Mouse (Mus musculus) liver, embryonic 11.5 days (tissue): ENCODE results near the gene Slc16a5. TPM values are rescaled to one million over a fixed set of nuclear protein-coding genes. Genes with fewer than 3 reads are reported as not detected.
"Not testable (repeated sequence)": the region's sequence is repeated elsewhere in the genome, so short reads cannot be mapped to it uniquely, and the experiment has no call there.

Experiments
- ATAC-seq: fragments of 200-750 bp; cut with Nextera tagmentation; replicated peaks from 2 replicates; pipeline ENCODE4 v1.8.0; 2017; ENCODE audit warnings: moderate number of reproducible peaks, mild to moderate bottlenecking, moderate TSS enrichment, moderate library complexity; ENCODE audit not compliant: low FRiP score
- DNase-seq: peaks from one replicate; pipeline ENCODE4 v3.0.0-alpha.2; 2017; ENCODE audit warnings: low spot score
- H3K27ac ChIP-seq: fragments of 300-500 bp; sonication (generic); 2 replicates; pipeline ENCODE4 v1.5.1; 2014; ENCODE audit warnings: mild to moderate bottlenecking, low read depth, low read length, control low read depth
- H3K27me3 ChIP-seq: fragments of 300-500 bp; sonication (generic); replicated peaks from 2 replicates; pipeline ENCODE4 v1.6.1; 2014; ENCODE audit warnings: low read length, mixed read lengths; ENCODE audit not compliant: control insufficient read depth, insufficient read depth
- H3K36me3 ChIP-seq: fragments of 300-500 bp; sonication (generic); 2 replicates; pipeline ENCODE4 v1.6.1; 2014; ENCODE audit warnings: mild to moderate bottlenecking, low read length, moderate library complexity, mixed read lengths; ENCODE audit not compliant: control insufficient read depth, insufficient read depth
- H3K4me1 ChIP-seq: fragments of 300-500 bp; sonication (generic); replicated peaks from 2 replicates; pipeline ENCODE4 v1.6.1; 2014; ENCODE audit warnings: low read length, mixed read lengths; ENCODE audit not compliant: control insufficient read depth, insufficient read depth
- H3K4me2 ChIP-seq: fragments of 300-500 bp; sonication (generic); 2 replicates; pipeline ENCODE4 v1.6.1; 2014; ENCODE audit warnings: mild to moderate bottlenecking, control low read depth, moderate library complexity
- H3K4me3 ChIP-seq: fragments of 300-500 bp; sonication (generic); 2 replicates; pipeline ENCODE4 v1.5.1; 2014; ENCODE audit warnings: low read depth, low read length, control low read depth
- H3K9ac ChIP-seq: fragments of 300-500 bp; sonication (generic); 2 replicates; pipeline ENCODE4 v1.6.1; 2014; ENCODE audit warnings: low read depth, low read length, control low read depth
- H3K9me3 ChIP-seq: fragments of 300-500 bp; sonication (generic); 2 replicates; pipeline ENCODE4 v1.6.1; 2016; ENCODE audit warnings: low read length, inconsistent platforms, mixed read lengths; ENCODE audit not compliant: control insufficient read depth
- WGBS: fragments of 180-500 bp; shearing (Covaris S2); extraction: QIAGEN DNeasy Blood & Tissue Kit; methylation state at CpG from one replicate; pipeline ENCODE4 v1.1.7; 2014; 5-methylcytosine and 5-hydroxymethylcytosine counted together
- polyA plus RNA-seq: library from polyadenylated mRNA; unstranded; fragments of >200 nt; fragmentation: Nextera tagmentation; extraction: Ambion mirVana; gene quantifications from 2 replicates; pipeline ENCODE4 v1.2.1, GENCODE M21; 2014

The Slc16a5 gene
- polyA plus RNA-seq, 1 experiment from 2014 or later: not detected

DNA sequence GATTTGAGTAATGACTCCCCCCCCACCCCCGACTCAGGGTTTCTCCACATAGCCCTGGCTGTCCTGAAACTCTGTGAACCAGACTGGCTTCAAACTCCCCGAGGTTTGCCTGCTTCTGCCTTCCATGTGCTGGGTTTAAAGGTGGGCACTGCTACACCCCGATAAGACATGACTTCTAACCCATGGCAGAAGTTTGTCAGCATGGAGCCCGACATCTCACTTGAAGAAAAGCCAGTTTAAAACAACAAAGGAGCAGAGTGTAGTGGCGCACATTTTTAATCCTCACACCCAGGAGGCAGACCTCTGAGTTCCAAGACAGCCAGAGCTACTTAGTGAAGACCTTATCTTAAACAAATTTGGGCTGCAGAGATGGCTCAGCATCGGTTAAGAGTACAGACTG, 30.1 kb downstream of the Slc16a5 start:
- Histone ChIP-seq H3K4me1 (peaks cover 16% of the 10 kb centered on the region), H3K27me3 (no peaks in the 10 kb centered on the region), H3K36me3 (peaks cover 12% of the 10 kb centered on the region), H3K9me3 (no peaks in the 10 kb centered on the region), H3K4me2 (peak overlapping the region; percentile 79), H3K9ac (peak overlapping the region; percentile 73; the same call in 1 of the 2 replicates), H3K4me3 (peak overlapping the region; percentile 65), H3K27ac (no peak overlapping the region)
- 29% methylated on average over 6 of the region's 6 CpGs for WGBS
- DNase-seq (no peak), ATAC-seq (0 out of 2 replicates have a peak, but pooled peaks have one; percentile 21)

DNA sequence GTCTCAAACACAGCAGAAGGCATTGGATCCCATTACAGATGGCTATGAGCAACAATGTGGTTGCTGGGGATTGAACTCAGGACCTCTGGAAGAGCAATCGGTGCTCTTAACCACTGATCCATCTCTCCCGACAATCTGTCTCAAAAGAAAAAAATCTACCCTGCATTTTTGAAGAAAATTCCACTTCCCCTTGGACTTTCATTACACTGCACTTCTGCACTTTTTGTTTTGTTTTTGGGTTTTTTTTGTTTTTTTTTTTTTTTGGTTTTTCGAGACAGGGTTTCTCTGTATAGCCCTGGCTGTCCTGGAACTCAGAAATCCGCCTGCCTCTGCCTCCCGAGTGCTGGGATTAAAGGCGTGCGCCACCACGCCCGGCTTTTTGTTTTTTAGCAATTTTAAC, 34.3 kb downstream of the Slc16a5 start:
- not testable (repeated sequence) for H3K27ac ChIP-seq, H3K9me3 ChIP-seq, H3K27me3 ChIP-seq, H3K4me1 ChIP-seq, H3K9ac ChIP-seq, H3K4me2 ChIP-seq, H3K4me3 ChIP-seq, ATAC-seq, DNase-seq
- WGBS: 85% methylated on average over 9 of the region's 9 CpGs
- peaks cover 37% of the 10 kb centered on the region for H3K36me3 ChIP-seq

DNA sequence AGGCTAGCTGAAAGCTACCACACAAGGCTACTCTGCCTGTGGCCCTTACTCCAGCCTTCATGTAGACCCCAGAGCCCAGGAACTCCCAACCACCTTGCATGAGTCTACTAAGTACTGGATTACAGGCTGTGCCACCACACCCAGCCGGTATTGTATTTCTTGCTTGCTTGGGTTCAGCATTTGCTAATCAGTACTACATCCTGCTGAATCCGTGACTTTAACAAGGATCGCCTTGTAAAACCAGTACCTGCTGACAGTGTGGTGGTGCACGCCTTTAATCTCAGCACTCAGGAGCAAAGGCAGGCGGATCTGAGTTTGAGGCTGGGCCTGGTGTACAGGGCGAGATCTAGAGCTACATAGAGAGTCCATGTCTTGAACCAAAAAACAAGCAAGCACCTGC, 40.4 kb downstream of the Slc16a5 start:
- Histone ChIP-seq H3K27ac (no peak overlapping the region), H3K36me3 (peaks cover 48% of the 10 kb centered on the region), H3K27me3 (no peaks in the 10 kb centered on the region), H3K9me3 (no peaks in the 10 kb centered on the region), H3K4me1 (peaks cover 18% of the 10 kb centered on the region), H3K9ac (no peak overlapping the region), H3K4me3 (no peak overlapping the region), H3K4me2 (no peak overlapping the region)
- ATAC-seq (no peak), DNase-seq (no peak)
- WGBS: 95% methylated on average over 6 of the region's 6 CpGs

DNA sequence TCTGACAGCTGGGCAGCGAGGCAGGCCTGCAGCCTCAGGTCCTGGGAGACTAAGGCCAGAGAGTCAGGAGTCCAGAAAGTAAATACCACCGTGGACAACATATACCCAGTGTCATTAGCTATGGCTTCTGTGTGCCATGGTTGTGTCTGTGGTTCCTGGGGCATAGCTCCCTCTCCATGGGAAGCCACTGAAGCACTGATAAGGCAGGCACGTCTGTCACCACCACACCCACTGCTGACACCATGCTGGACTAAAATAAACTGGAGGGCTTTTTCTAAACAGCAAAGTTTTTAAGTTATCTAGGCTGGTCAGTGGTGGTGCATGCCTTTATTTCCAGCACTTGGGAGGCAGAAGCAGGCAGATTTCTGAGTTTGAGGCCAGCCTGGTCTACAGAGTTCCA, 44.3 kb downstream of the Slc16a5 start:
- ATAC-seq (peak; percentile 74), DNase-seq (no peak)
- H3K4me1 ChIP-seq: peaks cover 54% of the 10 kb centered on the region
- peak overlapping the region; percentile 3; the same call in 1 of the 2 replicates for H3K4me3 ChIP-seq
- H3K9ac ChIP-seq: 0 out of 2 replicates have a peak overlapping the region, but pooled peaks have one; percentile 21
- H3K36me3 ChIP-seq: peaks cover 23% of the 10 kb centered on the region
- H3K9me3 ChIP-seq: no peaks in the 10 kb centered on the region
- no peaks in the 10 kb centered on the region for H3K27me3 ChIP-seq
- 59% methylated on average over 3 of the region's 3 CpGs for WGBS
- H3K4me2 ChIP-seq: peak overlapping the region; percentile 51
- peak overlapping the region; percentile 74; the same call in 1 of the 2 replicates for H3K27ac ChIP-seq

DNA sequence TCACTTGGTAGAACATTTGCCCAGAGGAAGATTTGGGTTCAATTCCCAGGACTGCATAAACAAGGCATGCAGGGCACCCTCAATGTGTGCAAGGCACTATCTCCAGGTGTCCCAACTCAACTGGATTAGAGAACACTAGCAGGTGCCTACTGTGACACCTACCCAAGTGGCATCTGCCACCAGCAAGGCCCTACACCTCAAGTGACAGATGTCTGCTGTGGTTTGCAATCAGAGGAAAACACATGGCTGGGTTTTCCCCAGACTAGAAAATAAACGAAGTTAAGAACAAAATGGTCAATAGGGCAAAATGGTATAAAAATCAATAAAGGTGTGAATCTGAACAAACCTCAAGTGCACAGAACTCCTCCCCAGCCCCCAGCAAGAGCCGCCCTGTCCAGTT, 45.8 kb downstream of the Slc16a5 start:
- no peak for ATAC-seq
- DNase-seq: no peak
- Histone ChIP-seq H3K4me3 (no peak overlapping the region), H3K4me1 (peaks cover 68% of the 10 kb centered on the region), H3K9ac (peak overlapping the region; percentile 20; the same call in 1 of the 2 replicates), H3K27ac (peak overlapping the region; percentile 74), H3K27me3 (no peaks in the 10 kb centered on the region), H3K4me2 (peak overlapping the region; percentile 51), H3K36me3 (peaks cover 11% of the 10 kb centered on the region; the same call in 1 of the 2 replicates), H3K9me3 (no peaks in the 10 kb centered on the region)
- WGBS: 47% methylated on average over 2 of the region's 2 CpGs

DNA sequence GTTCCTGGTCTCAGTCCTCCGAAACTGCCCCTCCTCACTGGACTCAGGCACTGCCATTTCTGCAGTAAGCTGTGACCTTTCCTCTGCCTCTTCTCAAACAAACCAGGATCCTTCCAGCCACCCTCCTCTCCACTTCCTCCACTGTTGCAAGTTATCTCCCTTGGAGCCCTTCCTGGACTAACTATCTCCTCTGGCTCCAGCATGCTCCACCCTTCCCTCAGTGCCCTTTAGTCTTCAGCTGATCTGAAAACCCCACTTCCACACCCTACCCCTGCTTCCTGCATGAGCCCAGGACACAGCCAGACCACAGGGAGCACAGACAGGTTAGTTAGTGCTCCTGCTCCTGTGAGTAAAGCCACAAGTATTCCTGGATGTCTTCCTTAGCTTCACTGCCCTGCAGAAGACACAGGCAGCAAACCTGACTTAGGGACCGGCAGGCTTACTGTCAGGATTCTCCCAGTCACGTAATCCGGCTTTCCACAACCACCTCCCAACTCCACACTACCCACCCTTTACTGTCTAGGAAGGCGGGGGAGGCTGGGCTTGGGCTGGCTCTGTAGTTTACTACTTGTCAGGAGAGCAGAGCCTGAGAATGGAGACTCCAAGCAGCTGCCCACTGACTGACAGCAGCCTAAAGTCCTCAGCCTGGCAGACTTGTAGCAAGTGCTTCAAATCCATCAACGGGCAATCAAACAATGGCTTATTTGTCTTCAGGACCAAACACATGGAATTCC, 47.7 kb downstream of the Slc16a5 start:
- peak overlapping the region; percentile 91 for H3K27ac ChIP-seq
- peak overlapping the region; percentile 99 for H3K4me3 ChIP-seq
- peaks cover 70% of the 10 kb centered on the region for H3K4me1 ChIP-seq
- 29% methylated on average over 6 of the region's 6 CpGs for WGBS
- peaks cover 5% of the 10 kb centered on the region; the same call in 1 of the 2 replicates for H3K36me3 ChIP-seq
- H3K4me2 ChIP-seq: peak overlapping the region; percentile 87
- ATAC-seq: 0 out of 2 replicates have a peak, but pooled peaks have one; percentile 15
- H3K9ac ChIP-seq: peak overlapping the region; percentile 47
- no peaks in the 10 kb centered on the region for H3K27me3 ChIP-seq
- no peak for DNase-seq
- no peaks in the 10 kb centered on the region for H3K9me3 ChIP-seq

DNA sequence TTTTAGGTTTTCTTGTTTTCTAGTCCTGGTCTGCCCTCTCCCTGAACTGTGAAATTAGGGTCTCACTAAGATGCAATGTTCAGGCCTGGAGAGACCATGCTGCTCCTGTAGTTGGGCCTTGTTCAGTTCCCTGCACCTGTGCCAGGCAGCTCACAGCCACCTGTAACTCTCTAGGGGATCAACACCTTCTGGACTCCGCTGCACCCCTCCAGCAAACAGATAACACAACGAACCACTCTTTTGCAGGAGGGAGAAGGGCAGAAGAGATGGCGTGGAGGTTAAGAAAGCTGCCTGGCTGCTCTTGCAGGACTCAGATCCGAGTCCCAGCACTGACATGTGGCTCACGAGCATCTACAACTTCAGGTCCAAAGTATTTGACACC, 48.2 kb downstream of the Slc16a5 start:
- Histone ChIP-seq H3K27me3 (no peaks in the 10 kb centered on the region), H3K4me1 (peaks cover 72% of the 10 kb centered on the region), H3K4me3 (peak overlapping the region; percentile 99), H3K4me2 (peak overlapping the region; percentile 87), H3K36me3 (peaks cover 5% of the 10 kb centered on the region; the same call in 1 of the 2 replicates), H3K9me3 (no peaks in the 10 kb centered on the region), H3K27ac (peak overlapping the region; percentile 91), H3K9ac (peak overlapping the region; percentile 47)
- no peak for ATAC-seq
- 39% methylated on average over 5 of the region's 5 CpGs for WGBS
- no peak for DNase-seq

DNA sequence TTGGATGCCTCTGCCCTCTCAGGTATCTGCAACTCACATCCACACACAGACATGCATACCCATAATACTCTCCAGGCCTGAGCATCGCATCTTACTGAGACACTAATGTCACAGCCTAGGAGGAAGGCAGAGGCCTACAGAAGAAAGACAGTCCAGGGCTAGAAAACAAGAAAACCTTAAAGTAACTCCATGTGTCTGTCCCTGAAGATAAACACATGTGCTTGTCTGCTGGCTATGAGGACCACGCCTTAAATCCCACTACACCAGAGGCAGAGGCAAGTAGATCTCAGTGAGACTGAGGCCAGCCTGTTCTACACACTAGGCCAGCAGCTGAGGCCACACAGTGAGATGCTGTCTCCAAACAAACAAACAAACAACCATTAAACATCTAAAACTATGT, 48.8 kb downstream of the Slc16a5 start:
- ATAC-seq: peak; percentile 55
- no peak for DNase-seq
- peak overlapping the region; percentile 87 for H3K4me2 ChIP-seq
- peaks cover 67% of the 10 kb centered on the region for H3K4me1 ChIP-seq
- peaks cover 5% of the 10 kb centered on the region; the same call in 1 of the 2 replicates for H3K36me3 ChIP-seq
- H3K27me3 ChIP-seq: no peaks in the 10 kb centered on the region
- WGBS: 33% methylated on average over 2 of the region's 2 CpGs
- H3K27ac ChIP-seq: peak overlapping the region; percentile 91
- H3K4me3 ChIP-seq: peak overlapping the region; percentile 99
- peak overlapping the region; percentile 47 for H3K9ac ChIP-seq
- no peaks in the 10 kb centered on the region for H3K9me3 ChIP-seq

DNA sequence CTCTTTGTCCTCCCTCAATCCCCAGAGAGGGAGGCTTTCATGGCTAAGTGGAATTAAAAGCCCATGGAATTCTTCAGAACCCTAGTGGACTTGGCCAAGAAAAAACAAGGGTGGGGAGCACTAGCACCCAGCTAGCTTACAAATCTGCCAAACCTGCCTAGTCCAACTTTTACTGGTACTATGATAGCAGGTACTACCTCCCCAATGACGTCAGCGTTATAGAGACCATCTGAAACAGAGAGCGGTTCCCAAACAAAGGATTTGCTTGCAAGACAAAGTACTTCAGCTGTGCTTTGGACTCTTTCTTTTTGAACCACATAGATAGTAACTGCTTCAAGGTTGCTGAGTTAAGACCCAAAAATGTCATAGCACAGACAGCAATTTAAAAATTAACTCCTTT, 49.7 kb downstream of the Slc16a5 start:
- no peak for ATAC-seq

More for the DNA sequence above, 49.7 kb downstream of the Slc16a5 start:
- Histone ChIP-seq H3K4me2 (peak overlapping the region; percentile 87), H3K9ac (peak overlapping the region; percentile 99), H3K4me1 (peaks cover 60% of the 10 kb centered on the region), H3K4me3 (peak overlapping the region; percentile 99), H3K36me3 (peaks cover 5% of the 10 kb centered on the region; the same call in 1 of the 2 replicates), H3K27ac (peak overlapping the region; percentile 91), H3K27me3 (no peaks in the 10 kb centered on the region), H3K9me3 (no peaks in the 10 kb centered on the region)
- WGBS: 64% methylated on average over 3 of the region's 3 CpGs
- no peak for DNase-seq
